Mouse (Mus musculus): Measurements from ENCODE around the gene Znrf3. TPM values are rescaled to one million over a fixed set of nuclear protein-coding genes. Genes with fewer than 3 reads are reported as not detected.
"Not testable (repeated sequence)": the region's sequence is repeated elsewhere in the genome, so short reads cannot be mapped to it uniquely, and the experiment has no call there.

Znrf3 gene
- 1 to 10 TPM; 5.4 to 6.7 (median 6.3) TPM for total RNA-seq (2022)

DNA sequence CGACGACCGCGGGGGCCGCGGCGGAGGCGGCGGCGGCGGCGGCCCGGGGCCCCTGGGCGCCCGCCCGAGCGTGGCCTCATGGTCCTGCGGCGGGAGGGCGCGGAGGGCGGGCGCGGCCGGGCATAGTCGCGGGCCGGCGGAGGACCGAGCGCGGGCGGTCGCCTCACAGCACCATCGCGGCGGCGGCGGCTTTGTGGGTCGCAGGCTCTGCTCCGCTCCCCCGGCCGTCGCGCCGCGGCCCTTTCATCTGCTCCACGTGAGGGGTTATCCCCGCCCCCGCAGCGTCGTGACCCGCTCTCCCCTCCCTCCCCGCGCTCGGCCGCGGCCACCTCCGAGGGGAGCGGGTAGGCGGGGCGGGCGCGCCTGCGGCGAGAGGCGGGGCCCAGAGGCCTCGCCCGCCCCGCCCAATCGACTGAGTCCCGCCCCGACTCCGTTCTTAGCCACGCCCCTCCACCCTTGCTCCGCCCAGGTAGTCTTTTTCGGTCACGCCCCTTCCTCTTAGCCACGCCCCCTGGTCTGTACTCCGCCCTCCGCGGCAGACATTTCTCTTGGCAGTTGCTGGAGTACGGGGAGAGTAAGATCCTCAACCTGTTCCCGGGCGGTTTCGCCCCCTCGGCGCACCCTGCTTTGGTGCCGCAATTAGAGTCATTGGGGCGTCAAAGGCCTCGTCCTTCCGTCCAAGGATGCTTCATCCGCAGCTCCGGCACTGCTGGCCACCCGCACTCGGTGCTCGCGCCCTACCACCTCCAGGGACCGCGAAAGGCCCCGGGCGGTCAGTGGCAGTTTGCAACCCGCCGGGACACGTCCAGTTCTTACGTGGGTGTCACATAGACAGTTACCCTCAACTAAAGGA lies at the start of gene Znrf3:
Gene Znrf3, minus strand, starts transcription at position 249 of the 853 bp plus-strand sequence.
- DNase-seq (ENCODE audit: low spot score in 2 of 2): peak; percentile 87 to 88

DNA sequence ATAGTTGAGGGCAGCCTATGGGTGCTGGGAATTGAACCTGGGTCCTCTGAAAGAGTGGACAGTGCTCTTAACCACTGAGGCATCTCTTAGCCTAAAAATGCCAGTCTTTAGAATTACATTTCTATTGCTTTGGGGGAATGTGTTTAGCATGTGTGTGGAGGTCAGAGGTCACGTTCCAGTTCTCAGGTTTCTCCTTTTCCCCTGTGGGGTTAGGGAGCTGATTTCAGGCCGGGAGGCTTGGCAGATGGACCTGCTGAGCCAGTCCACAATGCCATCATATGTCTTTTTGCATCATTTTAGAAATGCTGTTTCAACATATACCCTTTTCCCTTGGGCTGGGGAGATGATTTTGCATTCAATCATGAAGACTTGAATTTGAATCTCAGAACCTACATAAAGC lies 49.2 kb upstream of the Znrf3 start:
- no peak for DNase-seq (ENCODE audit: low spot score in 2 of 2)

DNA sequence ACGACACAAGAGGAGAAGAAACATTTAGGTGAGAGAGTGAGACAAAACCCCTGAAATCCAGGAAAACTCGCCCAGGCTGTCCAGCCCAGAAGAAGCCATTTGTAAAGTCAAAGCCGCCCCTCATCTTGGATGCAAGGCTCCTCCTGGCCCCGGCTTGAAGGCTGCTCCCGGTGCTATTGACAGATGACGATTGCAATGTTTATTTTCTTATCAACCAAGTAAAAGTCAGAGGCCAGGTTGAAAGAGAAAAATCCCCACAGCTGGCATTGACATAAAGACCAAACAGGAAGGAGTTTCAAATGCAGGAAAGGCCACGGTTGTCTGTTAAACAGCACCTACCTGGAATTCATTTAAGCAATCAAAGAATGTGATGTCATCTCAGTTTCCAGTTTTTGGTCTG lies 47.3 kb upstream of the Znrf3 start:
- DNase-seq (ENCODE audit: low spot score in 2 of 2): no peak

- no peak for DNase-seq (ENCODE audit: low spot score in 2 of 2)
These were observed 46.5 kb upstream of the Znrf3 start for GRCm38 (mm10) chr11:5490989-5491656.

- DNase-seq (ENCODE audit: low spot score in 2 of 2): not testable (repeated sequence)
These were observed 44.8 kb upstream of the Znrf3 start for GRCm38 (mm10) chr11:5489433-5489832.

GRCm38 (mm10) chr11:5485193-5486011 lies 40.8 kb upstream of the Znrf3 start:
- peak; percentile 78 to 80 for DNase-seq (ENCODE audit: low spot score in 2 of 2)

GRCm38 (mm10) chr11:5482581-5482980 lies 37.9 kb upstream of the Znrf3 start:
- DNase-seq (ENCODE audit: low spot score in 2 of 2): no peak

DNA sequence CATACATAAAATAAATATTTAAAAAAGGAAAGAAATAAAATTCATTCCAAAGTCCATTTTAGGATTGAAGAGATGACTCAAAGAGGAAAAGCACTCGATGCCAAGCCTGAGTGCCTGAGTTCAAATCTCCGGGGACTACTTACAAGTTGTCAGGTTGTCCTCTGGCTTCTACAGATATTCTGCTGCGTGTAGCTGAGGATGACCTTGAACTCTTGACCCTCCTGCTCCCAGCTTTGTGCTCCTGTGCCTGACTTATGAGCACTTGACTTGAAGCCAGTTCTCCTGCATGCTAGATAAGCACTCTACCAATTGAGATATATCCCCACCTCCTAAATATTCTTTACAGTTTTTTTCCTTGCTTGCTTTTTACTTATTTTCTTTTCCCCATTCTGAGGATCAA lies 34.2 kb upstream of the Znrf3 start:
- no peak for DNase-seq (ENCODE audit: low spot score in 2 of 2)

- DNase-seq (ENCODE audit: low spot score in 2 of 2): no peak
These were observed 33.5 kb upstream of the Znrf3 start for GRCm38 (mm10) chr11:5478193-5478592.

GRCm38 (mm10) chr11:5476806-5477205 lies 32.2 kb upstream of the Znrf3 start:
- no peak for DNase-seq (ENCODE audit: low spot score in 2 of 2)

DNA sequence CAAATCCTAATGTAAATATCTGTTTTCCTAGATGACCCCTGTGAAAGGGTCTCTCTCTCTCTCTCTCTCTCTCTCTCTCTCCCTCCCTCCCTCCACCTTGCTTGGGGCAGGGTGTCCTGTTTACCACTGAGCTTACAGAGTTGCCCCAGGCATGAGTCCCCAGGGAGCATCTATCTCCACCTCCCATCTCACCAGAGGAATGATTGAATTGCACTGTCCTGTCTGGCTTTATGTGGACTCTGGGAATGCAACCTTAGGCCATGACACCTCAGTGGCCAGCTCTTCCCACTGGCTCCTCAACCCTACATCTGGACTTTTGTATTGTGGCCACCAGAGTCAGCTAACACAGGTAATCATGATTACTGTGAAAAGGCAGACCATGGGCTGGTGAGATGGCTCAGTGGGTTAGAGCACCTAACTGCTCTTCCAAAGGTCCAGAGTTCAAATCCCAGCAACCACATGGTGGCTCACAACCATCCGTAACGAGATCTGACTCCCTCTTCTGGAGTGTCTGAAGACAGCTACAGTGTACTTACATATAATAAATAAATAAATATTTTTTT lies 31.0 kb upstream of the Znrf3 start:
- not testable (repeated sequence) for DNase-seq (ENCODE audit: low spot score in 2 of 2)

DNA sequence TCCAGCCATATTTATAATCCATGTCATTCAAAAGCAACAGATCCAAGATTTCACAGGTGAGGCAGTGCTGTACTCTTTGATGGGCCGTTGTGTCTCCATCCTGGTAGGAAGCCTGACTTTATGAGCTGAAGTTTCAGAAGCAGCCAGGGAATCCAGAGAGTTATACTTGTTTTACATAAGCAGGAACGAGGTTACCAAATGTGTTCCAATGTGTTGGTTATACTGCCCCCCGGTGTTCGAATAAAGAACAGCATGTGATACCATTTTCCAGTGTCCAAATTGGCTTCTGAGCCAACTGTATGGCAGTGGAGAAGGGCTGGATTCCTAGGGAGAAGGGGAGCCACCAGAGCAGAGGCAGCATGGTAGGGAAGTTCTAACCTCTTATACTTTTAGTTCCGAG lies 29.5 kb upstream of the Znrf3 start:
- DNase-seq (ENCODE audit: low spot score in 2 of 2): peak; percentile 43 to 56

DNA sequence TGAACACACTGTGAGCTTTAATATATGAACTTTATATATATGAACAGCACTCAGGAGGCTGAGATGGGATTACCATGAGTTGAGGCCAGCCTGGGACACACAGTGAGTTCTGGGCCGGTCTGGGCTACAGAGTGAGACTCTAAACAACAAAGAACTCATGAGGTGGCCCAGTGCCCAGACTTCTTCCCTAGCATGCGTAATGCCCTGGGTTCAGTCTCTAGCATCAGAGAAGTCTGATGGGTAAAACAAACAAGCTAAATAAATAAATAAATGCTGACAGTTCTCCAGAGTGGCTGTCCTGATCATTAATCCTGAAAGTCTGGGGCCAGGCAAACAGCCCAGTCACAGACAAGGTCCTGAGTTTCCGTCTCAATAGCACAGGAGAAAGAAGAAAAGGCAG lies 25.4 kb upstream of the Znrf3 start:
- no peak for DNase-seq (ENCODE audit: low spot score in 2 of 2)

GRCm38 (mm10) chr11:5469084-5469483 lies 24.4 kb upstream of the Znrf3 start:
- no peak for DNase-seq (ENCODE audit: low spot score in 2 of 2)

DNA sequence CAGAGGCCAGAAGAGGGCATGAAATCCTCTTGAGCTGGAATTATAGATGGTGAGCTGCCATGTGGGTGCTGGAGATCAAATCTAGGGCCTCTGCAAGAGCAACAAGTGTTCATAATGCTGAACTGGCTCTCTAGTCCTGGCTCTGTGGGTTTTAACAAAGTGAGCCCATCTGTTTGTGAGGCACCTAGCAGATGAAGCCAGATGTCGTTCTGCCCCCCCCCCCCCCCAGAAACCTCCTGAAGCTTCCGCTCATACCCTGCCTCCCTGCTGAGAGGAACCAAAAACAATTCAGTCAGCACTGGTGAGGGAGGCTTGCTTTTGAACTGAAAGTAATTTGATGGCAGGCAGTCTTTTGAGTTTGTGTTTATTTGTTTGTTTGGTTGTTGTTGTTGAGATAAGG lies 23.8 kb upstream of the Znrf3 start:
- DNase-seq (ENCODE audit: low spot score in 2 of 2): no peak

- no peak for DNase-seq (ENCODE audit: low spot score in 2 of 2)
These were observed 7.3 kb upstream of the Znrf3 start for GRCm38 (mm10) chr11:5451923-5452322.

- no peak for DNase-seq (ENCODE audit: low spot score in 2 of 2)
These were observed 6.7 kb upstream of the Znrf3 start for GRCm38 (mm10) chr11:5451341-5451740.

DNA sequence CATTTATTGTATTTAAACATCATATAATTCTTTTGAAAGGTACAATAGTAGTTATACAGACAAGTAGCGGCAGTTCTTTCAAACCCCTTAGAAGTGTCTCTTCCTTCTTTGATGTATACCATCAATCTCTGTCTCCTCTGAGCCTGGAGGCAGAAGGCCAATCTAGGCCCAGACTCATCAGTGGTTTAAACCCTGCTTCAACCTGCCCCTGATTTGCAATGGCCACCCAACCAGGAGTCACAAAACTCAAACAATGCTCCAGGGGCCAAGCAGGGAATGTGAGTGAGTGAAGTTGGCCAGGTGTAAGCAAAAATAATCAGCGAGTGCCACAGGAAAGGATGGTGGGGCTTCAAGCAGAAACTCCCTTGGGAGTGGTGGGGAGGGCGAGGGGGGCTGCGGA lies 6.1 kb upstream of the Znrf3 start:
- no peak for DNase-seq (ENCODE audit: low spot score in 2 of 2)

GRCm38 (mm10) chr11:5445452-5445953 lies 856 bp upstream of the Znrf3 start:
- DNase-seq (ENCODE audit: low spot score in 2 of 2): no peak

- DNase-seq (ENCODE audit: low spot score in 2 of 2): peak in 1 of 2 experiments; percentile 35
These were observed 431 bp downstream of the Znrf3 start for GRCm38 (mm10) chr11:5444234-5444598.

GRCm38 (mm10) chr11:5443511-5444233 lies 975 bp downstream of the Znrf3 start:
- peak in 1 of 2 experiments; percentile 15 for DNase-seq (ENCODE audit: low spot score in 2 of 2)
